Mouse (Mus musculus) gastrocnemius, postnatal 25 days (tissue): ENCODE data around the gene Muc1. TPM values are rescaled to one million over a fixed set of nuclear protein-coding genes. Genes with fewer than 3 reads are reported as not detected.

ENCODE experiments used
- DNase-seq: peaks from one replicate; pipeline ENCODE4 v3.0.0; 2022
- total RNA-seq, 2 experiments: library from RNA; stranded (reverse); gene quantifications; 1 replicate in 1 of 2; 2 replicates in 1 of 2; pipeline ENCODE4 v1.2.3; 2021

Gene Muc1
- total RNA-seq, 2 experiments from 2014 or later = 0.38 to 0.51 TPM

DNA sequence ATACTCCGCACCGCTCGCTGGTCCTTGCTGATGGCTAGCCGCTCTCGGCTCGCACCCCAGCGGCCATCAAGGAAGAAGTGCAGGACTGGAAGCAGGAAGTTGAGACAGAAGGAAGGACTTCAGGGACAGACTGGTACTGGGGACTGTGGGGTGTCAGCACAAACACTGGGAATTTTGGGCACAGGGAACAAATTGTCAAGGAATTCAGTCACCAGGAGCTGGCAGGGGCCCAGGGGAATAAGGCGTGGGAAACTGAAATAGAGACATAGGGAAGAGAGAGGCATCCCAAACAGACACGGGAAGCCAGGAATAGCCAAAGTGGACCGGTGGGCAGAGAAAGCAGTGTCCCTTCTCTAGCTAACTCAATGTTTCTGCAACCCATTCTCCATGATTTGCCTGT is 7.7 kb downstream of the Muc1 start:
- DNase-seq = no peak

DNA sequence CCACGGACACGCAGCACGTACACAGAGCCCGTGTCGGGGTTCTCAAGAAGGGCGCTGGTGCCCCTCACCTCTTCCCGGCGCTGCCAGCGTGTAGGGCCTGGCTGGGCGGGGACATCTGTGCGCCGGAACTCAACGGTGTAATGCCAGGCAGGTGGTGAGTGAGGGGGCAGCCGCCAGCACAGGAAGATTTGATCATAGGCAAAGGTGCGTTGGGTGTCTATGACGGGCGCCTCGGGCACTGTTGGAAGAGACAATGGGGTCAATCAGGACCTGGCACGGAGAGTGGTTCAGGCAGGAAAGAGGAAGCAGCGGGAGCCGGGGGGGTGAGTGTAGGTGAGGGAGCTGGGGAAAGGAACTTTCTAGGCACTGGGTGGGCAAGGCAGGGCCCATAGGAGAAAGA is 8.8 kb downstream of the Muc1 start:
- DNase-seq = no peak

DNA sequence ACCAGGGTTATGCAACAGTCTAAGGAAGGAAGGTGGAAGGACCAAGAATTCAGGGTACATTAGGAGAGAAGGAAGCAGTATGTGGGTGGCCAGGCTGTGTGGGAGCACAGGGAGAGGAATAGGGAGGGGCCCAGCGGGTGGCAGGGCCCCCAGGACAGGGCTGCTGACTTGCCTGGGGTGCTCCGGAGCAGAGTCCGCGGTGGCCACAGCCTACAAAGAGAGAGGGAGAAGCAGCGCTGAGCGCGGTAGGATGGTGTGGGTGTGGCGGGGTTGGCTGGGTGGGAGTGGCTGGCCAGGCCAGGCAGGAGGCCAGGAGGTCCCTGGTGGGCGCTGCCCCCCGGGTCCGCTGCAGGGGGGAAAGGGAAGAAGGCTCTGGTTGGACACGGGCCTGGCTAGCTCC is 9.6 kb downstream of the Muc1 start:
- no peak for DNase-seq

DNA sequence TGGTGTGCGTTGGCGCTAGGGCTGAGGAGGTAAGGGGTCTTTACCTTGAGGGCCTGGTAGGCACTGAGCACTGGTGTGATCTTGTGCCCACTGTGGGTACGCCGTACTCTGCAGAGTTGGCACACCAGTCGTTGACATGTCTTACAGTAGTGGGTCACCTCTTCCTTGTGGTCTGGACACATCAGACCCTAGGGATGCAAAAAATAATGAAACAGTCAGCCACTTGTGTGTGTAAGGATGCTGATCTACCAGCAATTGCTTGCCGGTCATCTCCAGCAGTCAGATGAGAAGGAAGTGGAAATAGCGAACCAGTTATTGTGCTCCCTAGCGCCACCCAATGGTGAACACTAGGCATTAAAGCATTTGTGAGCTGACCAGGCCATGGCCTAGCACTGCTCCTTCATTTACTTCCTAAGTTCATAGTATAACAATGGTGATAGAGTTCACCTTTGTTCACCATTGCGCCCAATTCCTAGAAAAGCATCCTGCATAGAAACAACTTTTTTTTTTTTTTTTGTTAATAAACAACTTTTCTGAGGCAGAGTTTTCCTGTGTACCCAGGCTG is 13.6 kb downstream of the Muc1 start:
- no peak for DNase-seq

DNA sequence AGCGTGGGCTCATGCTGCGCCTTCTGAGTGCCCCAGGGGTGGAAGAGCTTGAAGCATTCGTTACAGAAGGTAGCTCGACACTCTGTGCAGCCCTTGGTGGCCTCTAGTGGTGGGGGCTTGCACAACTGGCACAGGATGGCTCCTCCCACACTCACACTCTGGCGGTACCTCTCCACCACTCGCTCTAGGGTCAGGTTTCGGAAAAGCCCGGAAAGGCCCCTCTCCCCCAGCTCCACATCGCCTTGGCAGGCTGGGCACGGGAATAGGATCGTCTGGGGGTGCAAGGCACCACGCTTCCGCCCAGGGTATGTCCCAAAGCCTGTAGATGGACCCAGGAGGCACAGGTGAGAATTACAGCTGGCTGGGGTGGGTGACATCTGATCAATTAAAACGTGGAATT is 14.8 kb downstream of the Muc1 start:
- DNase-seq = no peak

DNA sequence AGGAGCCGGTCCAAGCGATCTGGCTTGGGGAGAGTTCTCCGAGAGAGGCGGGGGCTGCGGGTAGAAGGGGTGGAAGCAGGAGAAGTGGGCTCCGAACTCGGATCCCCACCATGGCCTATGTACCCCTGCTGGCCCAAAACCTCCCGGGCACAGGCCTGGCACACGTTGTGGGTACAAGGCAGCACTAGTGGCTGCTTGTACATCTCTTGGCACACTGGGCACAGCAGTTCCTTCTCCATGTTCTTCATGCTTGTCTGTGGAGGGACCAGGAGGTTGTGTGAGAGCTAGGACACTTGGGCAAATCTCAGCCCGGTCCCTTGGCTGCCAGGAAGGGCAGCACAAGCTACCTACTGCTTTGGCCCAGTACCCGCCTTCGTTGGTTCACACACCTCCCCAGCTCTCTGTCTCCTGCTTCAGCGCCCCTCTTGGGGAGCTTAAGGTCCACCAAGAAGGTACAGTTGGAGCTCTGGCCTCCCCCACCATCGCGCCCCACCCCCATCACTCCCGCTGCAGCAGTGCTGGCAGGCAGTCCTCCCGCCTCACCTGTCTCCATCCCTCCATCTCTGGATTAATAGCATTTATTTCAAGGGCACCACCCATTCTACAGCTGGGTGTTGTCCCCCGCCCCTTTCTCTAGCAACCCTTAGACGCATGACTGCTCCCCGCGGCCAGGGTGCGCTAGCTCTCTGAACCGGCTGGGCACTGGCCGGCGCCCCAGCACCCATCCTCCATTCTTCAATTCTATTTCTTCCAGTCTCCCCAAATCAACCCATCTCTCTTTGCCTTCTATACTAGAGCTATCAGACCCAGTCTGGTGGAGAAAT is 15.5 kb downstream of the Muc1 start:
- no peak for DNase-seq

DNA sequence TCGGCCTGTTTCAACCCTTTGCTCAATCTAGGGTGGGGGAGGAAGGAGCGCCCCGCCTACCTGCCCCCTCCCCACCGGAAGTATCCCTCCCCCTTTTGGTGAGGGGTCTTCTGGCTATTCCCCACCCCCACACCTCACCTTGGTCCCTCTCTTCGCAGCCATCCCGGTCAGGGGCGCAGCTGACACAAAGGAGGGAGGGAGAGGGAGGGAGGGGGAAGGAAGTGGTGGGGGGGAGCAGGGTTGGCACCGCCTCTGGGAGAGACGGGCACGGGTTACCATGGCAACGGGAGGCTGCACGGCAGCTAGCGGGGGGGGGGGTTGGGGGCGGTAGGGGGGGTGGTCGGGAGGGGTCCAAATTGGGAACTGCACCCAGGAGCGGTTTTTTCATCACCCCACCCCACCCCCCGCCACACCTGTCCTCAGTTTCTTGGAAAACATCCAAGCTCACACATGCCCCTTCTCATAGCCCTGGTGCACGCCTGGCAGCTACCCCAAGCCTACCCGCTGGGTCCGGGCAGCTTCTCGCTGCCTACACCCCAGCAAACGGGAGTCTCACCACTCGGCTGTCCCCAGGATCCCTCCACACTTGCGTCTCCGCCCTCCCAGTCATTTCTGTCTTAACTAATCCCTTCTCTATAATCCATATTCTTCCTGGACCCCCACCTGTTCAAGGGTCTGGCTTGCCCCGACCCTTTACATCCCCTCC is 16.3 kb downstream of the Muc1 start:
- DNase-seq = no peak

DNA sequence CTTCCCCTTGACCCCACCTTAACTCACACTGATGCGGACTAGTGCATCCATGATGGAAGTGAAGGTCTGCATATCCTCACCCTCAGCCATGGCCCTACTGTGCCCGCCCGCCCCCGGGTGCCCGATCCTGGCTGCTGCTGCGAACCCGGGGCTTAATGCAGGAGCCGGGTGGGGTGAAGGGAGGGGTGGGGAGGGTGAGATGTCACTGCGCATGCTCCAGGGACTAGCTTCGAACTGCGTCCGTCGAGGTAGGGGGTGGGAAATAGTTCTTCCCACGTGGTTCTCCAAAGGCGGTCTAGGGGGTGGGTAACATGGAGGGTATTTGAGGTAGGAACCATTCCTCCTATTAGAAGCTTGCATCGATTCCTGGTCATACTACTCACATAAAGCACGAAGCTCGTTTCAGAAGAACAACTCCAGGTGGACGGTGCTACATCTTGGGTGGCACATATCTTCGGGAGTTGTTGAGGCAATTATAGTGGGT is 16.9 kb downstream of the Muc1 start, which contains the start of gene Krtcap2:
Gene Krtcap2 (plus strand): TSS at position 279 of the 484 bp plus-strand sequence.
- DNase-seq = no peak

DNA sequence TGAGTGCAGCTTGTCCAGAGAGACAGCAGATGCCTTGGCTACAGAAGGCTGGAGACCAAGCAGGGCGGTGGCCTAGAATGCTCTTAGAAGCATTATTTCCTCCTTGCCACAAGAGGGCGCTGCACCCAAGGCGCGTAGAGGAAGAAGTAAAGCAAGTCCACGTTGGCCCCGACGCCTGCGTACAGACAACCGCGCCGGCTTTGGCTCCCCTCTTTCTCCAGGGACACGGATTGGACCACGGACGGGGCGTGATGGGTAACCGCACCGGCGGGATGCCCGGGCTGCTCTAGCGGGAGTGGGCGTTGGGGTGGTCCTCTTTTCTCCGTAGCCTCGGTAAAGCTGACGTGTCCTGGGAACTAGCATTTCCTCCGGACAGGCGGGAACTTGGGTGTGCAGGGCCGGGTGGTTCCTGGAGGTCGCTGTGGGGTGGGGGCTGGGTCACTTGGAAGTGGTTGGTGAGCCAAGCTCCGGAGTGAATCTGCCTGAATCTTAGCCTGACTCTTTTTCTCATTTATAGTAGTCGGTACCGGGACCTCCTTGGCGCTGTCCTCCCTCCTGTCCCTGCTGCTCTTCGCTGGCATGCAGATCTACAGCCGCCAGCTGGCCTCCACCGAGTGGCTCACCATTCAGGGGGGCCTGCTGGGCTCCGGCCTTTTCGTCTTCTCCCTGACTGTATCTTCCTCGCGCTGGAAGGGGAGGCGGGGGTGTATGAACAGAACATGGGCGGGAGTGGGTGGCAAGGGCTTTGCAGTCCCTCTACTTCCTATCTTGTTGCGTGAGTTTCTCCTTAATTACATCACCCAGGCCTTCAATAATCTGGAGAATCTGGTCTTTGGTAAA is 17.6 kb downstream of the Muc1 start, which contains the start of gene Trim46:
Gene Trim46 (minus strand): TSS at position 49 of the 840 bp plus-strand sequence.
- DNase-seq = peak; percentile 83

DNA sequence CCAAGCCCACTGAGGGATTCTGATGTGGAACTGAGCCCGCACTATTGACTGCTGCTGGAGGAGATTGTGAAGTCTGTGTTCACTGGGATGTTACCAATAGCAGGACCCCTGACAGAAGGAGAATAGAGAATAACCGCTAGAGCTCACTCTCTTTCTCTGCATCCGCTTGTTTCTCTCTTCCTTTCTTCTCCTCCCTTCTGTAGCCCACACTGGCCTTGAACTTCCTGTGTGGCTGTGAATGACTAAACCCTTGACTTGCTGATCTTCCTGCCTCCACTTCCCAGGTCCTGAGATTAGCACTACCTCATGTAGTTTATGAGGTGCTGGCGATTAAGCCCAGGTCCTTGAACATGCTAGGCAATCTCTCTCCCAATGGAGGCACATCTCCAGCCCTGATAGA is 18.6 kb downstream of the Muc1 start:
- no peak for DNase-seq

DNA sequence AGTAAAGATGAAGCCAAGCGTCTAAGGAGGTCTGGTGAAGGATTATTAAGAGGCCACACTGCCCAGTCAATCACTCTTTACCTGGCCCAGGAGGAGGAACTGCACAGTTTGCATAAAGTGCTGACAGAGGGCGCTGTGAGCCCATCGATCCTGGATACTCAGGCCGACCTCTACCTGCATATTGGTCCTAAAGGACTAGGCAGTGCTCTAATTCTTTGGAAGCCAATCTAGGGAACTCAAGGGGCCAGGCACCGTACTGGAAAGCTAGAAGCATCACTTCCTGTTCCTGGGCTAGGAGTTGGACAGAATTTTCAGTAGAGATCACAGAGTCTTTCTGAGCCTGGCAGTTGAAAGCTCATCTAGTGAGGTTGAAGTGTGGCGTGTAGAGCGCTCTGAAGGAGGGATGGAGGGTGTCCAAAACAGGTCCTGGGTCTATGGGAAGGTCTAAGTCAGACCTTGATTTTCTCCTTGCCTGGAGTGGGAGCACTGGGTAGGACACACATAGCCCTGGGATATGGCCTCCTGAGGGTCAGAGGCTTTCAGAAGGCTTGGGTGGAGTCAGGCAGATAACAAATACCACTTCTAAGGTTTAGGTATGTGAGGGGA is 21.7 kb downstream of the Muc1 start:
- peak; percentile 58 for DNase-seq

DNA sequence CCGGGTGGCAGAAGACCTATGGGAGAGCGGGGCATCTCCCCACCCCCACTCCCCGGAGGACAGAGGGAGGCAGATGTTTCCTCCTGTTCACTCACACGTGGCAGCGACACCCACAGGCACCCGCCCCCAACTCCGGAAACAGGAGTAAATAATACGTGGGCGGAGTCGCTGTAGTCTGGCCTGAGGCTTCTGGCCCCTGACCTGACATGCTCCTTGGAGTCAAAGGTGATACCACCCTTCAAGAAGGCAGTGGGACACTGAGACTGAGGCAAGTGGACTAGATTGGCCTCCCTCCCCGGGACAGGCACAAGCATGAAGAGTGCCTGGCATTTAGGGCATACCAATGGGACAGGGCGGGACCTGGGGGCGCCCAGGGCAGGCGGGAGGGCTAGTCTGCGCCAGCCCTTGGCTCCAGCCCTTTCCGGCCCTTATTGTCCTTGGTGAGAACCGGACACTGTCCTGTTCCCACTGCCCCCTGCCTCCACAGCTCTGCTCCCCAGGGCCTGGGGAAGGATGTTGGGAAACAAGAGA is 22.6 kb downstream of the Muc1 start:
- peak; percentile 76 for DNase-seq

DNA sequence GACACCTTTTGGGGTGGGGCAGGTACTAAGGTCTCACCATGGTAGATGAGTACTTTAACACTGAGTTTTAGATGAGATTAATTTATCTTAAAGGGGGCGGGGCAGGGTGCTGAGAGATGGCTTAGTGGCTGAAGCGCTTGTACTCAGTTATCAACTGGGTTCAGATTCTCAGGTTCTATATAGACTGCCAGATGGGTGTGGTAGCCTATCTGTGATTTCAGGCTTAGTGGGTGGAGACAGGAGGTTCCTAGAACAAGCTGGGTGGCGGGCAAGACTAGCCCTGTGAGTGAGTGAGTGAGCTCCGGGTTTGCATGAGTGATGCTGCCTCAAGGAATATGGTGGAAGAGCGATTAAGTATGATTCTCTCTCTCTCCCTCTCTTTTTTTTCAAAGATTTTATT is 26.1 kb downstream of the Muc1 start:
- no peak for DNase-seq

DNA sequence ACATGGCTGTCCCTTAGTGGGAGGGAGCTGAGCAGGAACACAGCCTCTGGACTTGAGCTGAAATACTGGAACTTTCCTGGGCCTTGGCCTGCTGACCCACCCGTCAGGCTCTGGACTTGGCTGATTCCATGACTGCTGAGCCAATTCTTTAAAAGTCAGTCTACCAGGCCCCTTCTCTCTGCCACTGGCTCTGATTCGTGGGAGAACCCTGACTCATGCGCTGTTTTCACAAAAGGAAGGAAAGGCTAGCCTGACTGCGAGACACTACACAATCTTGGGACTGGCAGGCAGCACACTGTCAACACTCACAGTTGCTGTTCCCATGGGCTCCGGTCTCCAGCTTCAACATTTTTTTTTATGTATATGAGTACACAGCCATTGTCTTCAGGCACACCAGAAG is 27.3 kb downstream of the Muc1 start:
- DNase-seq = no peak

DNA sequence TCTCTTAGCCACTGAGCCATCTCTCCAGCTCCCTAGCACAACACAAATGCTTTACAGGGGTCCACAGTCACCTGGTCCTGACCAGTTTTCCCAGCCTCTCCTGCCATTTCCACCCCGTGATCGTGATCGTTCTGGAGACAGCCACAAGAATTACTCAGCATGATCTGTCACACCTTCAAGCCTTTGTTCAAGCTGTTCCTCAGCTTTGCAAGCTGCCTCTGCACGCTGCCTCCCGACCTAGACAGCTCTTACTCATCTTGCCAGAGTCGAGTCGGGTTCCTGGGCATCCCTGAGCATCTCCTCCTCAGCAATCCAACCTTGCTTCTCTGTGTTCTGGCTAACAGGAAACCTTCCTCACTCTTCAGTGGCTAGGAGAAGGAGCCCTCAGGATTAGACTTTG is 30.2 kb downstream of the Muc1 start, which contains the start of gene Dpm3:
Gene Dpm3 (plus strand): TSS at position 283 of the 400 bp plus-strand sequence.
- no peak for DNase-seq

DNA sequence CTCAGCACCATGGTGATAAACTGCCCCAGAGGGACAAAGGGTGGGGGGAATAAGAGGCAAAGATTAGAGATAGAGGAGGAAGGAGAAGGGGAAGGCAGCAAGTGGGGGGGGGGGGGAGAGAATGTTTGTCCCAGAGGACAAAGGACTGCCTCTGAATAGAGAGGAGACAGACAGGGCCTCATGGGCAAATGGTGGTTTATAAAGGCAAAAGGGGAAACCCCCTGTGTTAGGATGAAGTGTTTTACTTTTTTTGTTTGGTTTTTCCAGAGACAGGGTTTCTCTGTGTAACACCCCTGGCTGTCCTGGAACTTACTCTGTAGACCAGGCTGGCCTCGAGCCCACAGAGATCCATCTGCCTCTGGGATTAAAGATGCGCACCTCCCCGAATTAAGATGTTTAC is 31.4 kb downstream of the Muc1 start:
- DNase-seq = no peak

DNA sequence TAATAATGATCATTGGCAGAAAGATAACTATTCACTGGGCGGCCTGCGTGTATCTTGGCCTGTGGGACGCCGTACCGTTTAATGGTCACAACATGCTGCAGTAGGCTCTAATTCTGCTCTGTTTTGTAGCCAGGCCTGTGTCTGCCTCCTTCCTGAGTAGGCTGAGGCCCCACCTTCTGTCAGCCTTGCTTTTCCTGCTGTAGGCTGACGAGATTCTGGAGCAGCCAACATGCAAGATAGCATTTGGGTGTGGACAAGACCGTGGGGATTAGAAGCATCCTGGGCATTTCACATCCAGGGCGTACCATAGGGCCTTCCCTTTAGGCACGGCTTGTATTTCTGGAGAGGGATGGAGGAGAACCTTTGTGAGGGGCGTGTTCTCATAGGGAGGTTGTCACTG is 33.6 kb downstream of the Muc1 start:
- no peak for DNase-seq

DNA sequence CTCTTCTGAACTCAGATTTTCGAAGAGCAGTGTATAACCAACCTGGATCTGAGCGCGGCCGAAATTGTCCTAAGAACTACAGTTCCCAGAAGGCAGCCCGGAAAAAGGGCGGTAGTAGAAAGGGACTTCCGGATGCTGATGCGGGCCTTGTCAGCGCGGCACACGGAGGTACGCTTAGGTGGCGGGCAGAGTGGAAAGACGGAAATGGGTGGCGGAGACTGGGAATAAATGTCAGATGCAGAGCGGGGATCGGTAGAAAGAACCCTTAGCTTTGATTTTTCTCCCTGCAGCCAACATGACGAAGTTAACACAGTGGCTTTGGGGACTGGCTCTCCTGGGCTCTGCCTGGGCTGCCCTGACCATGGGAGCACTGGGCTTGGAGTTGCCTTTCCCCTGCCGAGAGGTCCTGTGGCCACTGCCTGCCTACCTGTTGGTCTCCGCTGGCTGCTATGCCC is 37.6 kb downstream of the Muc1 start:
- DNase-seq = peak; percentile 58

DNA sequence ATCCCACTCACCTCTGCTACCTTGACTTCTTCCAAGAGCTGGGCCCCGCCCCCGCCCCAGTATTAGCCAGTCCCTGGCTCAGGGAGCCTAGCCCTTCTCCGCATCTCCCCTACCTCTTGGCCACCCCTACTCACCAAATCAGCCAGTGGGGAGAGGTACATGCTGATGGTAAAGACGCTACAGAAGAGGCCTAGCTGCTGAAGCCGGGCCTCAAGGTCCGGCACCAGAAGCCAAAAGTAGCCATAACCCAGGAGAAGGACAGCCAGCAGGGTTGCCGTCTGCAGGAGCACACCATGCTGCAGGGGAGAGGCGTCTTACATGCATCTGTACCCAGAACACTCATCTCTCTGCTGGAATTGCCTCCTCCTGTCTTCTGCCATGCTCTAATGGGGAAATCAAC is 40.1 kb downstream of the Muc1 start:
- no peak for DNase-seq

DNA sequence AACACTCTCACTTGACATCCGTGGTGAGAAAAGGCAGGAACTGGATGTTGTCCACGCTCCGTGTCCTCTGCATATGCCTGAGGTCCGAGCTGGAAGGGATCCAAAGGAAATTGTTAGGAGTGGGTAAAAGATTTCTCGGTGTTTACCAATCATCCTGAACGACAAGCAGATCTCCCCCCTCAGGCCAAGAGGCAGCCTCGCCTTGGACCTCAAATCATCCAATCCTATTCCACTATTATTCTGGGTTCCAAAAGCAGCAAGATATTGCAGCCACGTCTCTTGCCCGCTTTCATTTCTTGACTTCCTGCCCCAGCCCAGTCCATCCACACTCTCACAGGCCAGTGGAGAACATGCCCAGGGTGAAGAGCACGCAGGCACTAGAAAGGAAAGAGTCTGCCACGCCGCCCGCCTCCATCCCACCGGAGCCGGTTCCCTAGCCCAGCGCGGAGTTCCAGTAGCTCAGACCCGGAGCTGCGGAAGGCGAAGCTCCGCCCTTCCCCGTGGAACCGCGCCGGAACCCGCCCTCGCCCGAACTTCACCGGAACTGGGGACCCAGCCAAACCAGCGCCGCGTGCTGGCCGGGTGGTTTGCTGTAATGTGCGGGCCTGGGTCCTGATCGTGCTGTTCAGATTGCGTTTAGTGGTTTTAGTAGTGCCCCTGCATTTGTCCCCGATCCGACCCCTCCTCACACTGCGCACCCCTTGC is 41.3 kb downstream of the Muc1 start, which contains the start of gene Slc50a1:
Gene Slc50a1 (minus strand): TSS at position 520 of the 705 bp plus-strand sequence.
- peak; percentile 86 for DNase-seq
